Mouse (Mus musculus) MEL (cell line): ENCODE measurements around the gene Ppp2r2c. TPM values are rescaled to one million over a fixed set of nuclear protein-coding genes. Genes with fewer than 3 reads are reported as not detected.

Experiments
- DNase-seq: peaks from one replicate; pipeline ENCODE4 v3.0.0; 2011; ENCODE audit warnings: low read depth, low spot score
- H3K27ac ChIP-seq: 2 replicates; pipeline ENCODE4 v1.5.1; 2012; ENCODE audit warnings: low read depth, mild to moderate bottlenecking, control low read depth, low read length, moderate library complexity; ENCODE audit not compliant: control insufficient read depth
- H3K27me3 ChIP-seq, 2 experiments: fragments of 150-350 bp in 1 of 2; sonication (generic) in 1 of 2; 2 replicates each; pipeline ENCODE4 v1.6.1; 2012; ENCODE audit warnings: low read length in 2 of 2, mild to moderate bottlenecking in 2 of 2, improper control_type of control experiment in 1 of 2, moderate library complexity in 1 of 2; ENCODE audit not compliant: insufficient read depth in 2 of 2, control insufficient read depth in 1 of 2
- H3K36me3 ChIP-seq, 2 experiments: 2 replicates each; pipeline ENCODE4 v1.6.1; 2012 to 2014; ENCODE audit warnings: low read length in 2 of 2, improper control_type of control experiment in 1 of 2, inconsistent platforms in 1 of 2, mild to moderate bottlenecking in 1 of 2; ENCODE audit not compliant: insufficient read depth in 2 of 2, control insufficient read depth in 1 of 2
- H3K4me1 ChIP-seq, 2 experiments: fragments of 150-350 bp in 1 of 2; sonication (generic) in 1 of 2; 2 replicates each; pipeline ENCODE4 v1.6.1; 2012; ENCODE audit warnings: low read length in 2 of 2, improper control_type of control experiment in 1 of 2, mild to moderate bottlenecking in 1 of 2; ENCODE audit not compliant: insufficient read depth in 2 of 2, control insufficient read depth in 1 of 2
- H3K4me3 ChIP-seq, 2 experiments: fragments of 150-350 bp in 1 of 2; sonication (generic) in 1 of 2; 2 replicates each; pipeline ENCODE4 v1.5.1; 2012; ENCODE audit warnings: low read depth in 2 of 2, low read length in 2 of 2, mild to moderate bottlenecking in 2 of 2, moderate library complexity in 2 of 2, control low read depth in 1 of 2, improper control_type of control experiment in 1 of 2; ENCODE audit not compliant: control insufficient read depth in 1 of 2, insufficient read depth in 1 of 2
- H3K79me2 ChIP-seq: 2 replicates; pipeline ENCODE4 v1.6.1; 2012; ENCODE audit warnings: mild to moderate bottlenecking, low read length, moderate library complexity; ENCODE audit not compliant: control insufficient read depth, poor library complexity, insufficient read depth
- H3K9ac ChIP-seq: 2 replicates; pipeline ENCODE4 v1.6.1; 2012; ENCODE audit warnings: low read depth, mild to moderate bottlenecking, control low read depth, low read length, moderate library complexity; ENCODE audit not compliant: control insufficient read depth, poor library complexity, severe bottlenecking
- H3K9me3 ChIP-seq: fragments of 150-350 bp; sonication (generic); replicated peaks from 2 replicates; pipeline ENCODE4 v1.6.1; 2012; ENCODE audit warnings: mild to moderate bottlenecking, low read length, improper control_type of control experiment, moderate library complexity; ENCODE audit not compliant: insufficient read depth
- BHLHE40 ChIP-seq: IDR thresholded peaks from 2 replicates; pipeline ENCODE4 v1.6.1; 2012; ENCODE audit warnings: low read depth, mild to moderate bottlenecking, inconsistent platforms, low read length, improper control_type of control experiment, borderline replicate concordance
- CHD1 ChIP-seq: IDR thresholded peaks from 2 replicates; pipeline ENCODE4 v1.6.1; 2012; ENCODE audit warnings: low read depth, mild to moderate bottlenecking, inconsistent platforms, low read length, improper control_type of control experiment
- CHD2 ChIP-seq: IDR thresholded peaks from 2 replicates; pipeline ENCODE4 v1.6.1; 2011; ENCODE audit warnings: low read length, improper control_type of control experiment
- ELF1 ChIP-seq: IDR thresholded peaks from 2 replicates; pipeline ENCODE4 v1.6.1; 2014; ENCODE audit warnings: low read depth, mild to moderate bottlenecking, inconsistent platforms, low read length, improper control_type of control experiment, moderate library complexity
- ETS1 ChIP-seq: IDR thresholded peaks from 2 replicates; pipeline ENCODE4 v1.6.1; 2012; ENCODE audit warnings: low read depth, mild to moderate bottlenecking, inconsistent platforms, low read length, improper control_type of control experiment, moderate library complexity
- MAFK ChIP-seq: IDR thresholded peaks from 2 replicates; pipeline ENCODE4 v1.6.1; 2011; ENCODE audit warnings: low read depth, mild to moderate bottlenecking, low read length, improper control_type of control experiment, borderline replicate concordance
- MAX ChIP-seq: IDR thresholded peaks from 2 replicates; pipeline ENCODE4 v1.6.1; 2011; ENCODE audit warnings: low read length, improper control_type of control experiment
- MAZ ChIP-seq: IDR thresholded peaks from 2 replicates; pipeline ENCODE4 v1.6.1; 2012; ENCODE audit warnings: low read depth, mild to moderate bottlenecking, inconsistent platforms, low read length, improper control_type of control experiment
- MXI1 ChIP-seq: IDR thresholded peaks from 2 replicates; pipeline ENCODE4 v1.6.1; 2011; ENCODE audit warnings: mild to moderate bottlenecking, low read depth, low read length, improper control_type of control experiment
- NELFE ChIP-seq: IDR thresholded peaks from 2 replicates; pipeline ENCODE4 v1.6.1; 2011; ENCODE audit warnings: low read depth, low read length, improper control_type of control experiment
- POLR2AphosphoS2 ChIP-seq: IDR thresholded peaks from 2 replicates; pipeline ENCODE4 v1.6.1; 2011; ENCODE audit warnings: low read length, improper control_type of control experiment
- POLR2AphosphoS5 ChIP-seq: IDR thresholded peaks from 2 replicates; pipeline ENCODE4 v1.6.1; 2012; ENCODE audit warnings: low read depth, borderline replicate concordance, mild to moderate bottlenecking, inconsistent platforms, low read length, moderate library complexity, mixed read lengths
- RCOR1 ChIP-seq: IDR thresholded peaks from 2 replicates; pipeline ENCODE4 v1.6.1; 2012; ENCODE audit warnings: low read depth, mild to moderate bottlenecking, inconsistent platforms, low read length, improper control_type of control experiment
- SIN3A ChIP-seq: IDR thresholded peaks from 2 replicates; pipeline ENCODE4 v1.6.1; 2012; ENCODE audit warnings: low read length, improper control_type of control experiment, inconsistent platforms
- SMC3 ChIP-seq: IDR thresholded peaks from 2 replicates; pipeline ENCODE4 v1.6.1; 2011; ENCODE audit warnings: low read depth, low read length, improper control_type of control experiment
- UBTF ChIP-seq: IDR thresholded peaks from 2 replicates; pipeline ENCODE4 v1.6.1; 2012; ENCODE audit warnings: low read depth, mild to moderate bottlenecking, inconsistent platforms, low read length, improper control_type of control experiment, moderate library complexity, borderline replicate concordance; ENCODE audit not compliant: insufficient read depth
- USF2 ChIP-seq, 2 experiments: IDR thresholded peaks; 2 replicates each; pipeline ENCODE4 v1.6.1; 2011 to 2012; ENCODE audit warnings: improper control_type of control experiment in 2 of 2, low read length in 2 of 2, borderline replicate concordance in 1 of 2, inconsistent platforms in 1 of 2, low read depth in 1 of 2, mild to moderate bottlenecking in 1 of 2; ENCODE audit not compliant: insufficient read depth in 1 of 2
- ZC3H11A ChIP-seq: IDR thresholded peaks from 2 replicates; pipeline ENCODE4 v1.6.1; 2012; ENCODE audit warnings: low read depth, mild to moderate bottlenecking, inconsistent platforms, low read length, improper control_type of control experiment
- polyA plus RNA-seq, 2 experiments: library from polyadenylated mRNA; stranded (reverse) in 1 of 2; unstranded in 1 of 2; fragments of >175 nt in 1 of 2; fragments of >200 nt in 1 of 2; gene quantifications; 2 replicates each; pipeline versions ENCODE4 v1.2.1 to v1.2.4; 2012; ENCODE audit warnings: low replicate concordance in 2 of 2, low read depth in 1 of 2; ENCODE audit not compliant: insufficient read length in 2 of 2, insufficient read depth in 1 of 2, missing spikeins in 1 of 2
- total RNA-seq: library from RNA; depleted of rRNA; stranded (reverse); fragments of 300-350 nt; gene quantifications from 2 replicates; pipeline ENCODE4 v1.2.3, GENCODE M21; 2012

Gene Ppp2r2c
- total and polyA plus RNA-seq, 3 experiments = not detected

DNA sequence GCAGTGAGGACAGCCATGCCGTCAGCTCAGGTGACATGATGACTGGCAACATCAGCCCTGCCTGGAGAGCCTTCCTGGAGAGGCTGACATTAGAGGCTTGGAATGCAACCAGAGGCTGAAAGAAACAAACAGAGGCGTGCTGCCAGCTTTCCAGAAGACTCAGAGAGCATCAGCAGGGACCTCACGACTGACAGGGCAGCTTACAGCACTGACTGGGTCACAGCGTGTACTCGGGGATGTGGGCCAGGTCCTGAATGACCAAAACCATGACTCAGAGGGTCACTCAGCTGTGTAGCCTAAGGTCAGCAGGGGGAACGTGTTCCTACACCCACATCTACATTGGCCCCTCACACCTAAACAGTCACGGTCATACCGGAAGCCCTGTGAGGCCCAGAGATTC is 110.7 kb downstream of the Ppp2r2c start:
- Histone ChIP-seq H3K9me3 (no peaks in the 10 kb centered on the region), H3K36me3 (no peaks in the 10 kb centered on the region), H3K4me3 (no peak overlapping the region), H3K9ac (no peak overlapping the region), H3K4me1 (no peaks in the 10 kb centered on the region), H3K27ac (no peak overlapping the region), H3K79me2 (no peaks in the 10 kb centered on the region), H3K27me3 (no peaks in the 10 kb centered on the region)
- no peak for DNase-seq
- TF ChIP-seq POLR2AphosphoS2 (no peak), SIN3A (no peak), NELFE (no peak), SMC3 (no peak), USF2 (IDR thresholded peaks at IDR 0.05; ENCODE audit: borderline replicate concordance in 1 of 2, insufficient read depth in 1 of 2, low read depth in 1 of 2, low read length in 2 of 2) (no peak), RCOR1 (no peak), ELF1 (no peak)

DNA sequence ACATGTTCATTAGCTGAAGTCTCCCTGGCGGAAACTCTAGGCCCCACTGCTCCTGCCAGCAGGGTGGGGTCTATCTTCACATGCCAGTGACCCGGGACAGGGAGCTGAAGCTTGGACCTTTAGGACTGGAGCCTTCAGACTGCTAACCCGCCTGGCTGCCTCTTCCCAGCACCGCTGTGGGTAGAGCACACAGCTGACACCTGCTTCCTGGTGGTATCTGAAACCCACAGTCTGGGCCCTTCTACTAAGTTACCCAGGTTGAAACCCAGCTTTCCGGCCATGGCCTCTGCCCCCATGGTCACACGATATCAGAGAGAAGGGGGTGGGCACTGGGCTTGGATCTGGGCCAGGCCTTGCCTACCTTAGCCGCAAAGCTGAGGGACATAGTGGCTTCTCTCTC is 111.3 kb downstream of the Ppp2r2c start:
- no peak overlapping the region for H3K4me3 ChIP-seq
- H3K36me3 ChIP-seq = no peaks in the 10 kb centered on the region
- H3K27ac ChIP-seq = no peak overlapping the region
- DNase-seq = no peak
- no peaks in the 10 kb centered on the region for H3K27me3 ChIP-seq
- no peaks in the 10 kb centered on the region for H3K79me2 ChIP-seq
- TF ChIP-seq CHD1 = no peak
- TF ChIP-seq MAX = no peak
- no peak for TF ChIP-seq USF2 (IDR thresholded peaks at IDR 0.05; ENCODE audit: borderline replicate concordance in 1 of 2, insufficient read depth in 1 of 2, low read depth in 1 of 2, low read length in 2 of 2)
- no peak for TF ChIP-seq CHD2
- no peak for TF ChIP-seq UBTF
- TF ChIP-seq MAFK = no peak
- no peak for TF ChIP-seq BHLHE40
- no peak for TF ChIP-seq MAZ
- TF ChIP-seq POLR2AphosphoS5 = no peak
- no peak for TF ChIP-seq ELF1
- TF ChIP-seq ETS1 = no peak
- no peak for TF ChIP-seq MXI1
- TF ChIP-seq NELFE = no peak
- no peak for TF ChIP-seq ZC3H11A
- no peak for TF ChIP-seq RCOR1
- H3K9ac ChIP-seq = no peak overlapping the region
- no peaks in the 10 kb centered on the region for H3K9me3 ChIP-seq
- H3K4me1 ChIP-seq = no peaks in the 10 kb centered on the region
